Mouse (Mus musculus) left cerebral cortex, adult 9 months (tissue): Measurements from ENCODE around the gene Hdac11.

Experiments
- DNase-seq, 2 experiments: peaks; one replicate each; pipeline ENCODE4 v3.0.0; 2022; ENCODE audit warnings: low spot score in 2 of 2

The Hdac11 gene

DNA sequence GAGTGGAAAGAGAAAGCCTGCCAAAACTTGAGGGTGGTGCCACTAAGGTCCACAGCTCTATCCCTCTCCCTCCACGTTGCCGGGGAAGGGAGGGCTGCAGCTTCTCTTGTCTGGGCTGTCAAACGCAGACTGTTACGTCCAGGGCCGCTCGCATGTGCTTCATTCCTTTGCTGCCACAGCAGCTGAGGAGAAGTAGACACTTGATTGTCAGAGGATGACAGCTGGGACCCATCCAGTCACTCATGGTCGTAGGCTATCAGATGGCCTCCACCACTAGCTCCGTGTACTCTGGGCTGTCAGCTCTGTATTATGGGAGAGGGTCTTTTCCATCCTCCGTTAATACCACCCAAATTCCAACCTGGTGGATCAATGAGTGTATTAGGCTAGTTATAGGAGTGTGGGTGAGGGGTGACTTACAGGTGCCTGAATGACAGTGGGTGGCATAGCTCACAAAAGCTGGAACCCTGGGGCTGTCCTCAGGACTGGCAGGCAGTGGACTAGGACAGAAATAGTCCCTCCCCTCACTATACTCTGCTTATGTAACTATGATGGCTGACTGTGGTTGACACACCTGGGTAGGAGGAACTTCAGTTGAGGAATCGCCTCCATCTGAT lies 19.0 kb upstream of the Hdac11 start:
- DNase-seq: no peak

DNA sequence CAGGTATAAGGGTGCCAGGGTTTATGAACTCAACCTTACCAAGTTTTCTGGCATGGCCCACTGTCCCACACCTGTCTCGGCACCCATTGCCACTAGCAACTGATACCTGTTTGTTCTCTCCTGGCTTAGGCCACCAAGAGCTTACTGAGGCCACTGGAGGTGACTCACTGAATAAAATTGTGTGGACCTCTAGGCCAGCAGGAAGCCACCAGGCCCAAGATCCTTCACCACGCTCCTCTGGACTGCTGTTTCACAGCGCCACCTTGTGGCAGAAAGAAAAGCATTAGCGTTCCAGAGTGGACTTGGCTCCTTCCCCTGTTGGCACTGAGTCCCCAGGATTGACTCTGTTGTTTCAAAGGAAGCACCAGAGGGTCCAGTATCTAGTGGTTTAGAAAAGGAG lies 16.6 kb upstream of the Hdac11 start:
- DNase-seq: peak in 1 of 2 experiments; percentile 73

GRCm38 (mm10) chr6:91145056-91145455 lies 11.4 kb upstream of the Hdac11 start:
- DNase-seq: no peak

DNA sequence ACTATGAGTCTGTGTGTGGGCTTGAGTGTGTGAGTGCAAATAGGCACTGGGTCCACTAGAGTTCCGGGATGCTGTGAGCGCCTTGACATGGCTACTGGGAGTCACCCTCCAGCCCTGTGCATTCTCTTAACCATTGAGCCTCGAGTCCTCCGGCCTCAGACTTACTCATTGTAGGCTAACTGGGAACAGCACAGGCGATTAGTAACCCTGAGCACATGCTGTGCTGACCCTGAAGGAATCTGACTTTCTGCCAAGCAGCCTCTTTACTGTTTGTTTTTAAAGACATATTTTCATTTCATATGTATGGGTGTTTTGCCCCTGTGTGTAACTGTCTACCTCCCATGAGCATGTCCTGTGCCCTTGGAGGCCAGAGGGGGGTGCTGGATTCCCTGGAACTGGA lies 10.9 kb upstream of the Hdac11 start:
- no peak for DNase-seq

GRCm38 (mm10) chr6:91146443-91147151 lies 9.9 kb upstream of the Hdac11 start:
- DNase-seq: no peak

GRCm38 (mm10) chr6:91147152-91147770 lies 9.2 kb upstream of the Hdac11 start:
- no peak for DNase-seq

- DNase-seq: peak in 1 of 2 experiments; percentile 31
Observed at GRCm38 (mm10) chr6:91152892-91153548, 3.4 kb upstream of the Hdac11 start.

DNA sequence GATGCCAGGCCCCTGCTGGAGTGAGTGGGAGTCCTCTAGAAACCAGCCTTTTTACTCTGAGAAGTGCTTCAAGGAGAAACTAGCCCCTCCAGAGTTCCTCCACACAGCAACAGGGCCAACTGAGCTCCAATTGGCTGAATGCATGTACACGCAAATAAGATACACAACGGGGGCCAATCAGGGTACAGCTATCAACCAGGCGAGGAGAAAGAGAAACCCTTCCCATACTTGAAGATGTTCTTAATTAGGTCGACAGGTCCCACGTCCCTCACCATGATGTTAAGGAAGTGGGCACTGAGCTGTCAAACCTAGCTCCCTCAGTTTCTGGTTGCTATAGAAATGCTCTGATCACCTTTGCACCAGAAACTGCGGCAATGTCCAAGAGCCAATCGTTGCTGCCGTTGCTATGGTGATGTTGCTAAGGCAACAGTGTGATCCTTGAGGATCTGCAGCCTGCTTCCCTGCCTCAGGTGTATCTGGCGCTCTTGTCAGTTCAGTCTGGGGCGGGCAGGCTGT lies 2.9 kb upstream of the Hdac11 start:
- peak; percentile 80 to 85 for DNase-seq

- no peak for DNase-seq
Observed at GRCm38 (mm10) chr6:91154685-91155084, 1.8 kb upstream of the Hdac11 start.

GRCm38 (mm10) chr6:91155286-91155685 lies 1.2 kb upstream of the Hdac11 start:
- no peak for DNase-seq

DNA sequence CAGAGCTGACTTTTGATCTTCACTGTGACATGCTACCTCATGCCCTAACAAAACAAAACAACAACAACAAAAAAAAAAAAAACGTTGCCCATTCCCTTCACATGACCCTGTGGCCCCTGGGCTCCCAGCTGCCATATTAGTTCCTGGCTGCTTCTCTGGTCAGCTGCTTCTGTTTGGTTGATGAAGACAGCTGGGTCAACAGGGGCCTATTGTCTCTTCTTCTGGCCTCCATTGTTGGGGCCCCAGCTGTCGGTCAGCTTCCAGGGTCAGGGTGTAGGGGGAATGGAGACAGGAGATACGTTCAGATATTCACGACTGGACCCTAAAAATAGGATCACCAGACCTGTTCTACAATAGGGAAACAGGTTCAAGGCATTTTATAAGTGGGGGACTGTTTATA lies 403 bp upstream of the Hdac11 start:
- peak in 1 of 2 experiments; percentile 45 for DNase-seq

DNA sequence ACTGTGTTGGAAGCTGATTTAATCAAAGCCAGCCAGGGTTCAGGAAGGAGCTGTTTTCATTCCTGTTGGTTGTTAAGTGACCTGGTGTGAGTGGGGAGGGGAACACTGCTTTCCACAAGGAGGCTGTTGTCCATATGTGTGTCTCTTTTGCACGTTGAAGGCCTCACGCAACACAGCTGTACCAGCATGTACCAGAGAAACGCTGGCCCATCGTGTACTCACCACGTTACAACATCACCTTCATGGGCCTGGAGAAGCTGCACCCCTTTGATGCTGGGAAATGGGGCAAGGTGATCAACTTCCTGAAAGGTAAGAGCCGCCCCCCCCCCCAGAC lies 739 bp downstream of the Hdac11 start:
- no peak for DNase-seq

- DNase-seq: no peak
Observed at GRCm38 (mm10) chr6:91159047-91159446, 2.6 kb downstream of the Hdac11 start.

DNA sequence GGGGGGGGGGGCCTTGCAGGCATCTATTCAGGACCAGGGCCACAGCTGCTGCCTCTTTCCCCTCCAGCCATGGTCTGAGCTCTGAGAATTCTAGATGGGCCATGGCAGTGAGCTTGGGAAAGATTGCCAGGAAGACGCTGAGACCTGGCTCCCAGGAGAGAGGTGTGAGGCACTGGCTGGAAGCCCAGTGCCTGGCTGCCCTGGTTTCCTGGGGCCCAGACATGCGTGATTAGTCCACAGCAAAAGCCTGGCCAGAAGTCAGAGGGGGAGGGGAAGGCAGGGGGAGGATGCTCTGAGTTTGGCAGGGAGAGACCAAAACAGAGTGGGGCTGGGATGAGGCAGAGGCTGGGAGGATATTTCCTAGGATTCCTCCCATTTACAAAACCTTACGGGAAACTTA lies 3.9 kb downstream of the Hdac11 start:
- DNase-seq: peak in 1 of 2 experiments; percentile 50

- no peak for DNase-seq
Observed at GRCm38 (mm10) chr6:91160976-91161375, 4.5 kb downstream of the Hdac11 start.

GRCm38 (mm10) chr6:91161506-91162235 lies 5.2 kb downstream of the Hdac11 start:
- no peak for DNase-seq

- DNase-seq: no peak
Observed at GRCm38 (mm10) chr6:91162314-91162713, 5.8 kb downstream of the Hdac11 start.

- DNase-seq: no peak
Observed at GRCm38 (mm10) chr6:91163195-91163911, 6.9 kb downstream of the Hdac11 start.

DNA sequence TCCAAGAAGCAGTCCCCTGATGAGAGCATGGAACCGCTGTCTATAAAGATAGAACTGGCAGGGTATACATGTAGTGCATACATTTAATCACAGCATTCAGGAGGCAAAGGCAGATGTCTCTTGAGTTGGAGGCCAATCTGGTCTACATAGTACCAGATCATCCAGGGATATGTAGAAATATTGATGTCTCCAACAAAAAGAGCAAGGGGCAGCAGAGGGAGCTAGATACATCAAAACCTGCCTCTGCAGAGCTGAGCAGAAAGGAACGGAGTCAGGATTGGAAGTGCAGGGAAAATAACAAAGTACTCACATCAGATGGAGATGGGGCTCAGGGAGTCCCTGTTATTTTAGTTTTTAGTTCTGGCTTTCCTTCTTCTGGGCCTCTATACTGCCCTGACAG lies 8.1 kb downstream of the Hdac11 start:
- DNase-seq: no peak

GRCm38 (mm10) chr6:91165210-91165609 lies 8.7 kb downstream of the Hdac11 start:
- peak in 1 of 2 experiments; percentile 84 for DNase-seq

GRCm38 (mm10) chr6:91167828-91168227 lies 11.4 kb downstream of the Hdac11 start:
- no peak for DNase-seq
